ENCODE assay signal across 30 mouse cellular contexts in genomic region chr17:10268468-10268867, GRCm38 (mm10). TPM values are rescaled to one million over a fixed set of nuclear protein-coding genes. Genes with fewer than 3 reads are reported as not detected.
DNase-seq lines count a peak whose midpoint lies in the region; ATAC-seq and TF ChIP-seq lines count a peak whose summit lies in the region.
"Had no signal": no experiment of that assay in that cellular context is flagged by ENCODE, and none has a peak within 500 bp of the region (broad histone marks: within the 10 kb centered on the region; RNA-seq: fewer than 3 reads in every experiment).

No protein-coding gene starts in this region.

- no peak overlapping the region for H3K4me2 ChIP-seq in heart, embryonic 14.5 days (ENCODE audit: low read length)
- no peak overlapping the region for H3K4me2 ChIP-seq in lung, postnatal 0 days (replicated peaks; ENCODE audit: low read depth, low read length)
- H3K4me2 ChIP-seq: forebrain, embryonic 13.5 days; heart, embryonic 12.5 days; intestine, embryonic 15.5 days; limb, embryonic 12.5 days; liver, embryonic 15.5 days; lung, embryonic 14.5 days; midbrain, embryonic 11.5 days; neural tube, embryonic 13.5 days had no signal

- H3K27me3 ChIP-seq in heart, embryonic 14.5 days (ENCODE audit: control insufficient read depth, insufficient read depth, low read length) = no peaks in the 10 kb centered on the region
- no peaks in the 10 kb centered on the region for H3K27me3 ChIP-seq in lung, postnatal 0 days (replicated peaks; ENCODE audit: insufficient read depth, low read length)
- H3K27me3 ChIP-seq: forebrain, embryonic 13.5 days; heart, embryonic 12.5 days; intestine, embryonic 15.5 days; limb, embryonic 12.5 days; liver, embryonic 15.5 days; neural tube, embryonic 13.5 days had no signal

- no peak overlapping the region for H3K27ac ChIP-seq in heart, embryonic 14.5 days (replicated peaks in 1 of 2; ENCODE audit: control insufficient read depth in 1 of 2, insufficient read depth in 1 of 2, low read depth in 2 of 2, low read length in 2 of 2)
- H3K27ac ChIP-seq in lung, postnatal 0 days (ENCODE audit: low read length) = no peak overlapping the region
- H3K27ac ChIP-seq: heart, adult 2 months; hindbrain, postnatal 0 days; intestine, embryonic 15.5 days; layer of hippocampus, adult 2 months; left cerebral cortex, adult 2 months; limb, embryonic 12.5 days; liver, embryonic 15.5 days; stomach, postnatal 0 days had no signal

- H3K36me3 ChIP-seq in heart, embryonic 14.5 days (ENCODE audit: control insufficient read depth, insufficient read depth, low read length) = peaks cover 29% of the 10 kb centered on the region
- 0 out of 2 replicates have a peak, but pooled peaks cover 3% of the 10 kb centered on the region for H3K36me3 ChIP-seq in lung, postnatal 0 days (ENCODE audit: insufficient read depth, low read length)
- H3K36me3 ChIP-seq: intestine, embryonic 15.5 days had no signal

- peaks cover 0 to 19% of the 10 kb centered on the region in 2 experiments; a peak in 3 of 4 replicates for H3K4me1 ChIP-seq in heart, embryonic 14.5 days (ENCODE audit: control insufficient read depth in 2 of 2, insufficient read depth in 2 of 2, low read length in 2 of 2)
- H3K4me1 ChIP-seq in lung, postnatal 0 days (ENCODE audit: insufficient read depth, low read depth, low read length) = no peaks in the 10 kb centered on the region
- H3K4me1 ChIP-seq: intestine, embryonic 15.5 days; limb, embryonic 12.5 days; liver, embryonic 15.5 days had no signal

- H3K4me3 ChIP-seq in heart, embryonic 14.5 days (ENCODE audit: control insufficient read depth in 1 of 2, insufficient read depth in 1 of 2, low read depth in 1 of 2, low read length in 2 of 2) = no peak overlapping the region
- H3K4me3 ChIP-seq in lung, postnatal 0 days (ENCODE audit: low read depth, low read length) = no peak overlapping the region
- H3K4me3 ChIP-seq: forebrain, embryonic 13.5 days; heart, adult 2 months; heart, embryonic 12.5 days; intestine, embryonic 15.5 days; layer of hippocampus, adult 2 months; left cerebral cortex, adult 2 months; limb, embryonic 12.5 days; liver, embryonic 15.5 days; neural tube, embryonic 13.5 days had no signal

- intact Hi-C loops in heart, postnatal 10 days (cut with DNase I) = no loop called here

- WGBS in heart, embryonic 14.5 days = 42% methylated on average over 1 of the region's 1 CpGs
- WGBS in lung, postnatal 0 days = 75% methylated on average over 1 of the region's 1 CpGs

- no peaks in the 10 kb centered on the region for H3K9me3 ChIP-seq in heart, embryonic 14.5 days (ENCODE audit: control insufficient read depth, low read length)
- no peaks in the 10 kb centered on the region for H3K9me3 ChIP-seq in lung, postnatal 0 days (ENCODE audit: low read length)
- H3K9me3 ChIP-seq: forebrain, embryonic 13.5 days; heart, embryonic 12.5 days; intestine, embryonic 15.5 days; limb, embryonic 12.5 days; liver, embryonic 15.5 days; neural tube, embryonic 13.5 days had no signal

- no peak for TF ChIP-seq EP300 in lung, postnatal 0 days (IDR thresholded peaks at IDR 0.05)

- DNase-seq in adrenal gland, postnatal 14 days = peak; percentile 23
- no peak for DNase-seq in adrenal gland, adult 8-10 months
- DNase-seq in heart, postnatal 10 days = no peak
- no peak for DNase-seq in lung, postnatal 0 days (ENCODE audit: low spot score)
- DNase-seq in lung, postnatal 10 days = no peak
- no peak for DNase-seq in gastrocnemius, postnatal 10 days
- DNase-seq: B cell, adult 2 months; cerebellum, adult 11-12 months; cerebellum, adult 9-11 months; gastrocnemius, postnatal 36 days; heart, adult 2 months; heart, postnatal 4 days; kidney, adult 2 months; lung, embryonic 14.5 days; lung, postnatal 36 days; right cerebral cortex, postnatal 4 days; thymus, adult 18-20 months; thymus, postnatal 36 days had no signal

- no peak for TF ChIP-seq CTCF in lung, postnatal 0 days (IDR thresholded peaks at IDR 0.05)

- H3K9ac ChIP-seq in heart, embryonic 14.5 days (ENCODE audit: low read length) = no peak overlapping the region
- no peak overlapping the region for H3K9ac ChIP-seq in lung, postnatal 0 days (replicated peaks; ENCODE audit: low read depth)
- H3K9ac ChIP-seq: forebrain, embryonic 13.5 days; heart, embryonic 12.5 days; intestine, embryonic 15.5 days; limb, embryonic 12.5 days; liver, embryonic 15.5 days; lung, embryonic 14.5 days; neural tube, embryonic 13.5 days had no signal

- ATAC-seq in heart, embryonic 14.5 days (ENCODE audit: insufficient number of reproducible peaks, insufficient read depth, low FRiP score, low read depth) = peak; percentile 61; the same call in 1 of the 2 replicates
- ATAC-seq in lung, postnatal 0 days = peak; percentile 28; the same call in 1 of the 2 replicates
- ATAC-seq: forebrain, embryonic 13.5 days; hindbrain, postnatal 0 days; intestine, embryonic 15.5 days had no signal

RNA-seq across cellular contexts. Expression of gene Qk, which starts 51.2 kb away (rescaled TPM):
- 253 and 270 TPM in 2 replicates for total RNA-seq in adrenal gland, postnatal 14 days (2021)
- 100 to 1,000 TPM; 121 to 231 (median 200) TPM for total RNA-seq in adrenal gland, adult 8-10 months (2022)
- 71.8 and 76.2 TPM in 2 replicates for polyA plus RNA-seq in heart, embryonic 14.5 days (2014; fragmentation: Nextera tagmentation; extraction: Ambion mirVana)
- 100 to 1,000 TPM; 548 to 551 TPM for total RNA-seq in heart, postnatal 10 days (2021)
- polyA plus RNA-seq in lung, postnatal 0 days (2015; fragmentation: Nextera tagmentation; extraction: Ambion mirVana) = 60.2 and 67.9 TPM in 2 replicates
- total RNA-seq in gastrocnemius, postnatal 10 days (2021) = 100 to 1,000 TPM; 268 to 288 TPM
